Mouse (Mus musculus): ENCODE results near the gene Plin4.

Gene Plin4

GRCm38 (mm10) chr17:56057381-56058120 is 52.1 kb downstream of the Plin4 start:
- no peak for DNase-seq (ENCODE audit: low read depth, low spot score)

GRCm38 (mm10) chr17:56055945-56056678 is 53.5 kb downstream of the Plin4 start:
- no peak for DNase-seq (ENCODE audit: low read depth, low spot score)

GRCm38 (mm10) chr17:56054938-56055337 is 54.7 kb downstream of the Plin4 start:
- DNase-seq (ENCODE audit: low read depth, low spot score) = no peak

GRCm38 (mm10) chr17:56051369-56051768 is 58.2 kb downstream of the Plin4 start:
- DNase-seq (ENCODE audit: low read depth, low spot score) = no peak
